Mouse (Mus musculus): Measurements from ENCODE around the gene Ssmem1. TPM values are rescaled to one million over a fixed set of nuclear protein-coding genes. Genes with fewer than 3 reads are reported as not detected.

Ssmem1 gene
- total RNA-seq, 2 experiments from 2014 or later: 0.50 to 0.96 TPM

- intact Hi-C loops (cut with DNase I): no loop called here
Observed at GRCm38 (mm10) chr6:30551193-30551515, 41.5 kb downstream of the Ssmem1 start.

GRCm38 (mm10) chr6:30551644-30552580 is 42.3 kb downstream of the Ssmem1 start:
- intact Hi-C loops (cut with DNase I): no loop called here
- peak in 1 of 2 experiments; percentile 47 for DNase-seq (ENCODE audit: low spot score in 2 of 2)

More at GRCm38 (mm10) chr6:30551193-30551515, 41.5 kb downstream of the Ssmem1 start:
- DNase-seq (ENCODE audit: low spot score in 2 of 2): no peak

GRCm38 (mm10) chr6:30552628-30553027 is 43.0 kb downstream of the Ssmem1 start:
- no peak for DNase-seq (ENCODE audit: low spot score in 2 of 2)
- intact Hi-C loops (cut with DNase I): no loop called here

GRCm38 (mm10) chr6:30553381-30554010 is 43.8 kb downstream of the Ssmem1 start:
- intact Hi-C loops (cut with DNase I): no loop called here
- peak in 1 of 2 experiments; percentile 77 for DNase-seq (ENCODE audit: low spot score in 2 of 2)

- intact Hi-C loops (cut with DNase I): no loop called here
- DNase-seq (ENCODE audit: low spot score in 2 of 2): no peak
Observed at GRCm38 (mm10) chr6:30554092-30554491, 44.4 kb downstream of the Ssmem1 start.

- intact Hi-C loops (cut with DNase I): no loop called here
- DNase-seq (ENCODE audit: low spot score in 2 of 2): no peak
Observed at GRCm38 (mm10) chr6:30554621-30555170, 45.0 kb downstream of the Ssmem1 start.

GRCm38 (mm10) chr6:30556080-30556479 is 46.4 kb downstream of the Ssmem1 start:
- intact Hi-C loops (cut with DNase I): no loop called here
- DNase-seq (ENCODE audit: low spot score in 2 of 2): no peak

- intact Hi-C loops (cut with DNase I): no loop called here
- no peak for DNase-seq (ENCODE audit: low spot score in 2 of 2)
Observed at GRCm38 (mm10) chr6:30559726-30560125, 50.1 kb downstream of the Ssmem1 start.

- DNase-seq (ENCODE audit: low spot score in 2 of 2): no peak
- intact Hi-C loops (cut with DNase I): no loop called here
Observed at GRCm38 (mm10) chr6:30562132-30562531, 52.5 kb downstream of the Ssmem1 start.

- no peak for DNase-seq (ENCODE audit: low spot score in 2 of 2)
- intact Hi-C loops (cut with DNase I): no loop called here
Observed at GRCm38 (mm10) chr6:30563575-30563974, 53.9 kb downstream of the Ssmem1 start.

GRCm38 (mm10) chr6:30564051-30564450 is 54.4 kb downstream of the Ssmem1 start:
- DNase-seq (ENCODE audit: low spot score in 2 of 2): no peak
- intact Hi-C loops (cut with DNase I): no loop called here

- DNase-seq (ENCODE audit: low spot score in 2 of 2): no peak
- intact Hi-C loops (cut with DNase I): no loop called here
Observed at GRCm38 (mm10) chr6:30568069-30568468, 58.4 kb downstream of the Ssmem1 start, which contains the start of gene Cpa4. Cpa4 (plus strand) TSS chr6:30568369.

GRCm38 (mm10) chr6:30569331-30569730 is 59.7 kb downstream of the Ssmem1 start:
- intact Hi-C loops (cut with DNase I): no loop called here
- DNase-seq (ENCODE audit: low spot score in 2 of 2): peak; percentile 68 to 79

Other genes with a start within 250 kb of the Ssmem1 start
- gene Ube2h, start 205.3 kb upstream of the Ssmem1 start, total RNA-seq (2021): 10 to 100 TPM; 90.5 to 94.2 TPM
- gene Zc3hc1, start 118.8 kb upstream of the Ssmem1 start, total RNA-seq (2021): 10 to 100 TPM; 26.5 to 28.9 TPM
- 100 to 1,000 TPM; 106 to 111 TPM for gene Klhdc10, start 108.0 kb upstream of the Ssmem1 start, total RNA-seq (2021)
- gene Tmem209, start 66 bp upstream of the Ssmem1 start, total RNA-seq (2021): 10 to 100 TPM; 17.4 to 20.1 TPM
- 1 to 10 TPM; 2.2 to 2.3 TPM for gene Cpa2, start 31.7 kb downstream of the Ssmem1 start, total RNA-seq (2021)
- under 1 TPM; 0.16 to 0.18 TPM for gene Cpa4, start 58.5 kb downstream of the Ssmem1 start, total RNA-seq (2021)
- not detected for gene Cpa5, start 101.2 kb downstream of the Ssmem1 start, total RNA-seq (2021)
- not detected for gene Cpa1, start 129.4 kb downstream of the Ssmem1 start, total RNA-seq (2021)
- gene Cep41, start 183.9 kb downstream of the Ssmem1 start, total RNA-seq (2021): 1 to 10 TPM; 7.5 to 8.1 TPM
- gene Mest, start 213.7 kb downstream of the Ssmem1 start, total RNA-seq (2021): 100 to 1,000 TPM; 120 to 124 TPM

Data from left cerebral cortex, postnatal 25 days (tissue).